ENCODE assay signal across 9 mouse cellular contexts in the genomic region with DNA sequence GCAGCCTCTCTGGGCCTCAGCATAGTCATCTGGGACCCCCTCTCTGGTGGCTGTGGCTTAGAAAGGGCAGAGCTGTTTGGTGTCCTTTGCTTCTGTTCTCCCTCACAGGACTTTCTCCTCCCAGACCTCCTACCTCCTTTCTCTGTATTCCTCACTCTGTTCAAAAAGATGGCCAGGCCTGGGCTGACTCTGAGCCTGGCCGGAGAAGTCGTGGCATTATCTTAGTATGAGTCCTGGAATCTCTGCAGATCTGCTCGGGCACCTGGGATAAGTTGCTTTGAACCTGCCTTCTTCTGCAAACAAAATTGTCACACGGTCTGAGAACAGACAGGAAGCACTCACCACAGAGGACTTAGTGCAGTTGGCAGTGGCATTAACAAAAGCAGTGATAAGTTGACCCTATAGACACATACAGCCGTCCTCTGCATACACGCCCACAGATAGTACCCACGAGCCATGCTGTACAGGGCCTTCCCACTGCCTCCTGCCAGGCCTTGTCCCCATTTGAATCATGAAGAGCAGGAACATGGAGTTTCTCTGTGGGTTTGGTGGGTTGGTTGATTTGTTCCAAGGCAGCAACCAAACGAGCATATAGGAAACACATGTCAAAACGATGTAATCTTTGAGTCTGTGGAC.
A peak's percentile ranks its signal among the peaks of the same experiment; 100 is the strongest.
DNase-seq lines count a peak whose midpoint lies in the region; ATAC-seq and TF ChIP-seq lines count a peak whose summit lies in the region.
"Had no signal": no experiment of that assay in that cellular context is flagged by ENCODE, and none has a peak within 500 bp of the region (broad histone marks: within the 10 kb centered on the region; RNA-seq: fewer than 3 reads in every experiment).

No protein-coding gene starts in this region.

- DNase-seq in heart, postnatal 0 days (ENCODE audit: low spot score), result no peak
- no peak for DNase-seq in heart, adult 2 months
- no peak for DNase-seq in right cerebral cortex, postnatal 4 days
- DNase-seq in embryo, embryonic 10 days (ENCODE audit: low spot score), result no peak
- DNase-seq in kidney, adult 11 months, result no peak
- DNase-seq: cerebellum, adult 2 months had no signal

- peaks cover 3% of the 10 kb centered on the region for H3K36me3 ChIP-seq in heart, postnatal 0 days (replicated peaks; ENCODE audit: control insufficient read depth, insufficient read depth, low read length)
- H3K36me3 ChIP-seq in heart, adult 2 months (ENCODE audit: control insufficient read depth, insufficient read depth, low read length), result peaks cover 1% of the 10 kb centered on the region; the same call in 1 of the 2 replicates
- H3K36me3 ChIP-seq in embryonic facial prominence, embryonic 12.5 days, result no peaks in the 10 kb centered on the region
- peaks cover 20% of the 10 kb centered on the region for H3K36me3 ChIP-seq in hindbrain, embryonic 13.5 days
- no peaks in the 10 kb centered on the region; the same call in 1 of the 2 replicates for H3K36me3 ChIP-seq in midbrain, embryonic 16.5 days (ENCODE audit: control insufficient read depth, insufficient read depth, low read length)

- H3K9ac ChIP-seq in heart, postnatal 0 days (replicated peaks; ENCODE audit: low read depth, low read length), result no peak overlapping the region
- H3K9ac ChIP-seq in heart, adult 2 months (ENCODE audit: low read depth, low read length), result no peak overlapping the region
- H3K9ac ChIP-seq in embryonic facial prominence, embryonic 12.5 days, result no peak overlapping the region
- peak overlapping the region; percentile 66 for H3K9ac ChIP-seq in hindbrain, embryonic 13.5 days
- H3K9ac ChIP-seq in midbrain, embryonic 16.5 days (ENCODE audit: low read depth, low read length), result no peak overlapping the region

- H3K9me3 ChIP-seq in heart, postnatal 0 days (replicated peaks; ENCODE audit: control insufficient read depth, low read length), result no peaks in the 10 kb centered on the region
- no peaks in the 10 kb centered on the region for H3K9me3 ChIP-seq in embryonic facial prominence, embryonic 12.5 days
- no peaks in the 10 kb centered on the region for H3K9me3 ChIP-seq in hindbrain, embryonic 13.5 days
- H3K9me3 ChIP-seq in midbrain, embryonic 16.5 days (replicated peaks; ENCODE audit: control insufficient read depth, low read length, poor library complexity, severe bottlenecking), result no peaks in the 10 kb centered on the region

- no peaks in the 10 kb centered on the region for H3K27me3 ChIP-seq in heart, postnatal 0 days (ENCODE audit: control insufficient read depth, insufficient read depth, low read length)
- no peaks in the 10 kb centered on the region for H3K27me3 ChIP-seq in heart, adult 2 months (ENCODE audit: control insufficient read depth, insufficient read depth, low read length)
- H3K27me3 ChIP-seq in embryonic facial prominence, embryonic 12.5 days, result no peaks in the 10 kb centered on the region
- H3K27me3 ChIP-seq in hindbrain, embryonic 13.5 days, result no peaks in the 10 kb centered on the region
- H3K27me3 ChIP-seq in midbrain, embryonic 16.5 days (ENCODE audit: control insufficient read depth, insufficient read depth, low read depth, low read length), result no peaks in the 10 kb centered on the region

- 48% methylated on average over 9 of the region's 9 CpGs for WGBS in heart, postnatal 0 days
- WGBS in heart, adult 2 months, result 57% methylated on average over 9 of the region's 9 CpGs
- 54% methylated on average over 9 of the region's 9 CpGs for WGBS in embryonic facial prominence, embryonic 12.5 days
- 49% methylated on average over 9 of the region's 9 CpGs for WGBS in hindbrain, embryonic 13.5 days
- 30% methylated on average over 9 of the region's 9 CpGs for WGBS in midbrain, embryonic 16.5 days

- no peak overlapping the region for H3K4me3 ChIP-seq in heart, postnatal 0 days (ENCODE audit: low read depth, low read length)
- no peak overlapping the region for H3K4me3 ChIP-seq in heart, adult 2 months
- no peak overlapping the region for H3K4me3 ChIP-seq in embryonic facial prominence, embryonic 12.5 days
- no peak overlapping the region for H3K4me3 ChIP-seq in hindbrain, embryonic 13.5 days
- H3K4me3 ChIP-seq in midbrain, embryonic 16.5 days (ENCODE audit: low read depth, low read length), result no peak overlapping the region

- intact Hi-C loops in heart, adult 2 months (cut with DNase I), result loop anchor here (5.0 kb wide), 1 partner anchor 192 kb away; a partner anchor contains a TSS

- no peak for TF ChIP-seq CTCF in heart, postnatal 0 days (IDR thresholded peaks at IDR 0.05; ENCODE audit: low read depth)
- no peak for TF ChIP-seq CTCF in heart, adult 2 months (IDR thresholded peaks at IDR 0.05)

- H3K27ac ChIP-seq in heart, postnatal 0 days (ENCODE audit: low read depth), result 0 out of 2 replicates have a peak overlapping the region, but pooled peaks have one; percentile 11
- H3K27ac ChIP-seq in heart, adult 2 months, result no peak overlapping the region; the same call in 1 of the 2 replicates
- H3K27ac ChIP-seq in embryonic facial prominence, embryonic 12.5 days, result peak overlapping the region; percentile 76
- peak overlapping the region; percentile 94 for H3K27ac ChIP-seq in hindbrain, embryonic 13.5 days
- peak overlapping the region; percentile 84 for H3K27ac ChIP-seq in midbrain, embryonic 16.5 days (ENCODE audit: low read length)

- peaks cover 21% of the 10 kb centered on the region for H3K4me1 ChIP-seq in heart, postnatal 0 days (ENCODE audit: control insufficient read depth, insufficient read depth)
- H3K4me1 ChIP-seq in heart, adult 2 months (ENCODE audit: control insufficient read depth, insufficient read depth, low read length), result peaks cover 23% of the 10 kb centered on the region
- H3K4me1 ChIP-seq in embryonic facial prominence, embryonic 12.5 days, result peaks cover 63% of the 10 kb centered on the region
- H3K4me1 ChIP-seq in hindbrain, embryonic 13.5 days (replicated peaks), result peaks cover 87% of the 10 kb centered on the region
- H3K4me1 ChIP-seq in midbrain, embryonic 16.5 days (ENCODE audit: control insufficient read depth, insufficient read depth, low read length), result peaks cover 53% of the 10 kb centered on the region

- H3K79me2 ChIP-seq in heart, adult 2 months (replicated peaks; ENCODE audit: control insufficient read depth, insufficient read depth, low read length), result no peaks in the 10 kb centered on the region

- no peak for TF ChIP-seq EP300 in heart, postnatal 0 days (IDR thresholded peaks at IDR 0.05; ENCODE audit: low read depth)
- TF ChIP-seq EP300 in heart, adult 2 months (IDR thresholded peaks at IDR 0.05; ENCODE audit: insufficient read depth, low read depth, low read length), result no peak

- H3K4me2 ChIP-seq in heart, postnatal 0 days (ENCODE audit: low read depth, low read length), result no peak overlapping the region
- H3K4me2 ChIP-seq in embryonic facial prominence, embryonic 12.5 days (replicated peaks), result no peak overlapping the region
- H3K4me2 ChIP-seq in hindbrain, embryonic 13.5 days, result no peak overlapping the region
- H3K4me2 ChIP-seq in midbrain, embryonic 16.5 days (ENCODE audit: low read length), result no peak overlapping the region

- ATAC-seq in heart, postnatal 0 days (ENCODE audit: insufficient read depth, low read depth), result no peak
- no peak for ATAC-seq in embryonic facial prominence, embryonic 12.5 days (ENCODE audit: insufficient number of reproducible peaks, insufficient read depth, low FRiP score, low TSS enrichment)
- ATAC-seq in hindbrain, embryonic 13.5 days (ENCODE audit: low FRiP score), result no peak
- no peak for ATAC-seq in midbrain, embryonic 16.5 days

- TF ChIP-seq POLR2A in heart, adult 2 months (IDR thresholded peaks at IDR 0.05; ENCODE audit: insufficient read depth, low read depth, low read length), result no peak
